Mouse (Mus musculus) limb, embryonic 13.5 days (tissue): ENCODE data around the gene Plppr2. TPM values are rescaled to one million over a fixed set of nuclear protein-coding genes. Genes with fewer than 3 reads are reported as not detected.

Experiments
- ATAC-seq: fragments of 200-750 bp; cut with Nextera tagmentation; 2 replicates; pipeline ENCODE4 v1.8.0; 2017; ENCODE audit warnings: low read depth, moderate number of reproducible peaks, moderate TSS enrichment; ENCODE audit not compliant: low FRiP score
- H3K27ac ChIP-seq: fragments of 300-500 bp; sonication (generic); 2 replicates; pipeline ENCODE4 v1.5.1; 2015; ENCODE audit warnings: inconsistent platforms, mild to moderate bottlenecking, moderate library complexity
- H3K27me3 ChIP-seq: fragments of 300-500 bp; sonication (generic); 2 replicates; pipeline ENCODE4 v1.6.1; 2015; ENCODE audit warnings: mild to moderate bottlenecking, inconsistent platforms
- H3K36me3 ChIP-seq: fragments of 300-500 bp; sonication (generic); 2 replicates; pipeline ENCODE4 v1.6.1; 2015; ENCODE audit warnings: inconsistent platforms, mild to moderate bottlenecking, moderate library complexity
- H3K4me1 ChIP-seq: fragments of 300-500 bp; sonication (generic); 2 replicates; pipeline ENCODE4 v1.6.1; 2015; ENCODE audit warnings: inconsistent platforms
- H3K4me2 ChIP-seq: fragments of 300-500 bp; sonication (generic); replicated peaks from 2 replicates; pipeline ENCODE4 v1.6.1; 2015; ENCODE audit warnings: inconsistent platforms, mild to moderate bottlenecking, moderate library complexity
- H3K4me3 ChIP-seq: fragments of 300-500 bp; sonication (generic); 2 replicates; pipeline ENCODE4 v1.5.1; 2015; ENCODE audit warnings: moderate library complexity, mild to moderate bottlenecking, inconsistent platforms
- H3K9ac ChIP-seq: fragments of 300-500 bp; sonication (generic); 2 replicates; pipeline ENCODE4 v1.6.1; 2015; ENCODE audit warnings: mild to moderate bottlenecking, inconsistent platforms
- H3K9me3 ChIP-seq: fragments of 300-500 bp; sonication (generic); 2 replicates; pipeline ENCODE4 v1.6.1; 2016; ENCODE audit warnings: inconsistent platforms
- WGBS: fragments of 180-500 bp; shearing (Covaris S2); methylation state at CpG from one replicate; pipeline ENCODE4 v1.1.7; 2015; 5-methylcytosine and 5-hydroxymethylcytosine counted together
- polyA plus RNA-seq: library from polyadenylated mRNA; unstranded; fragments of >200 nt; fragmentation: Nextera tagmentation; extraction: Ambion mirVana; gene quantifications from 2 replicates; pipeline ENCODE4 v1.2.1, GENCODE M21; 2015

The Plppr2 gene
- polyA plus RNA-seq, 1 experiment from 2014 or later: 9.1 TPM

DNA sequence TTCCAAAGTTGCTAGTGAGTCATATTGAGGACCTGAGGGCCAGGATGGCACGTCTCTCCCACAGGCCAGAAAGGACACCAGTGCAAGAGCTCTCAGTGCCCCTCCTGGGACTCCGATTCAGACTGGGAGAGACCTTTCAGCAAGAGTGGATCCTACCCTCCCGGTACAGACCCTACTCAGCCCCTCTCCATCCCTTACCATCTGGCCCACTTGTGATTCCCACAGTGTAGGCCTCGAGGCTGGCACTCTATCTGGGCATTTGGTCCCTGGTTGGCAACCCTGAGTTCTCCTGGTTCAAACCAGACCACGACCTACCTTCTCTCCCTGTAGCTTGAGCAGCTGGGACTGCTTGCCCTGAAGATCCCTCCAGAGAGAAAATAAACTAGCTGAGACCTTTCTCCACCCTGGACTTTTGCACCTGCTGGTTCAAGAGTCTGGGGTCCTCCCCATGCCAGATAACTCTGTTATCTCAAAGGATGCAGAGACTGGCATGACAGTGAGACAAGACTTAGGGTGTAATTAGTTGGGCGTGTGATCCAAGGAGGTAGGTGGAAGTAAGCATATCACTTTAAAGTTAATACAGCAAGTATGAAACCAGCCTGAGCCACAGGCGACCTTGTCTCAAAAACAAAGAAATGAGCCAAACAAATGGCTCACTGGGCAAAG, 1.2 kb upstream of the Plppr2 start:
- H3K36me3 ChIP-seq: peaks cover 2% of the 10 kb centered on the region; the same call in 1 of the 2 replicates
- H3K4me1 ChIP-seq: peaks cover 11% of the 10 kb centered on the region
- no peak overlapping the region for H3K27ac ChIP-seq
- ATAC-seq: no peak
- H3K9me3 ChIP-seq: no peaks in the 10 kb centered on the region
- H3K27me3 ChIP-seq: peaks cover 3% of the 10 kb centered on the region; the same call in 1 of the 2 replicates
- H3K4me3 ChIP-seq: no peak overlapping the region; the same call in 1 of the 2 replicates
- 86% methylated on average over 7 of the region's 7 CpGs for WGBS
- H3K9ac ChIP-seq: no peak overlapping the region
- H3K4me2 ChIP-seq: peak overlapping the region; percentile 75; the same call in 1 of the 2 replicates

- Histone ChIP-seq H3K27me3 (peaks cover 3% of the 10 kb centered on the region; the same call in 1 of the 2 replicates), H3K4me2 (peak overlapping the region; percentile 75), H3K27ac (no peak overlapping the region), H3K4me3 (peak overlapping the region; percentile 61), H3K9ac (no peak overlapping the region), H3K36me3 (peaks cover 7% of the 10 kb centered on the region; the same call in 1 of the 2 replicates), H3K9me3 (no peaks in the 10 kb centered on the region), H3K4me1 (peaks cover 11% of the 10 kb centered on the region)
- ATAC-seq: no peak
- WGBS: 84% methylated on average over 4 of the region's 4 CpGs
These were observed 910 bp downstream of the Plppr2 start for GRCm38 (mm10) chr9:21937711-21938175.

GRCm38 (mm10) chr9:21938234-21938855, 1.5 kb downstream of the Plppr2 start:
- H3K9me3 ChIP-seq: no peaks in the 10 kb centered on the region
- peaks cover 11% of the 10 kb centered on the region for H3K4me1 ChIP-seq
- ATAC-seq: no peak
- no peak overlapping the region for H3K27ac ChIP-seq
- H3K27me3 ChIP-seq: peaks cover 6% of the 10 kb centered on the region
- 83% methylated on average over 4 of the region's 4 CpGs for WGBS
- no peak overlapping the region for H3K9ac ChIP-seq
- H3K4me3 ChIP-seq: no peak overlapping the region
- no peak overlapping the region for H3K4me2 ChIP-seq
- H3K36me3 ChIP-seq: peaks cover 7% of the 10 kb centered on the region; the same call in 1 of the 2 replicates

DNA sequence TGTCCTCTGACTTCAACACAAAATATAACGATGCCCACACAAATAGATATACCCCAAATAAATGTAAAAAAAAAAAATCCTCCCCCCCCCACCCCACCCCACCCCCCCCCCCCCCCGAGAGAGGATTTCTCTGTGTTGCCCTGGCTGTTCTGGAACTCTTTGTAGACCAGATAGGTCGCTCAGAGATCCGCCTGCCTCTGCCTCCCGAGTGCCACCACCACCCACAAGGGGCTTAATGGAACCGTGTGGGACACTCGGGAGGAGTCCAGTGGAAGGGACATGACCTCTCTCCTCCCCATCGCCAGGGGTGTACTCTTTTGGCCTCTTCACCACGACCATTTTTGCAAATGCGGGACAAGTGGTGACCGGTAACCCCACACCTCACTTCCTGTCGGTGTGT, 6.2 kb downstream of the Plppr2 start:
- H3K27me3 ChIP-seq: peaks cover 37% of the 10 kb centered on the region
- no peaks in the 10 kb centered on the region for H3K9me3 ChIP-seq
- WGBS: 74% methylated on average over 12 of the region's 12 CpGs
- ATAC-seq: no peak
- H3K4me3 ChIP-seq: no peak overlapping the region
- peaks cover 4% of the 10 kb centered on the region for H3K4me1 ChIP-seq
- no peak overlapping the region for H3K4me2 ChIP-seq
- peaks cover 7% of the 10 kb centered on the region; the same call in 1 of the 2 replicates for H3K36me3 ChIP-seq
- no peak overlapping the region for H3K27ac ChIP-seq
- H3K9ac ChIP-seq: no peak overlapping the region

- H3K27ac ChIP-seq: no peak overlapping the region
- no peak overlapping the region for H3K9ac ChIP-seq
- ATAC-seq: no peak
- H3K9me3 ChIP-seq: no peaks in the 10 kb centered on the region
- H3K4me1 ChIP-seq: peaks cover 4% of the 10 kb centered on the region
- H3K4me2 ChIP-seq: no peak overlapping the region
- H3K4me3 ChIP-seq: no peak overlapping the region
- peaks cover 43% of the 10 kb centered on the region for H3K27me3 ChIP-seq
- 49% methylated on average over 12 of the region's 12 CpGs for WGBS
- H3K36me3 ChIP-seq: peaks cover 7% of the 10 kb centered on the region; the same call in 1 of the 2 replicates
These were observed 6.8 kb downstream of the Plppr2 start for GRCm38 (mm10) chr9:21943638-21944037.

GRCm38 (mm10) chr9:21944267-21944666, 7.4 kb downstream of the Plppr2 start:
- H3K4me2 ChIP-seq: 0 out of 2 replicates have a peak overlapping the region, but pooled peaks have one; percentile 5
- H3K9ac ChIP-seq: no peak overlapping the region
- peaks cover 7% of the 10 kb centered on the region; the same call in 1 of the 2 replicates for H3K36me3 ChIP-seq
- H3K4me1 ChIP-seq: peaks cover 4% of the 10 kb centered on the region
- ATAC-seq: no peak
- no peaks in the 10 kb centered on the region for H3K9me3 ChIP-seq
- no peak overlapping the region for H3K27ac ChIP-seq
- H3K4me3 ChIP-seq: no peak overlapping the region
- peaks cover 46% of the 10 kb centered on the region for H3K27me3 ChIP-seq
- 12% methylated on average over 23 of the region's 23 CpGs for WGBS

DNA sequence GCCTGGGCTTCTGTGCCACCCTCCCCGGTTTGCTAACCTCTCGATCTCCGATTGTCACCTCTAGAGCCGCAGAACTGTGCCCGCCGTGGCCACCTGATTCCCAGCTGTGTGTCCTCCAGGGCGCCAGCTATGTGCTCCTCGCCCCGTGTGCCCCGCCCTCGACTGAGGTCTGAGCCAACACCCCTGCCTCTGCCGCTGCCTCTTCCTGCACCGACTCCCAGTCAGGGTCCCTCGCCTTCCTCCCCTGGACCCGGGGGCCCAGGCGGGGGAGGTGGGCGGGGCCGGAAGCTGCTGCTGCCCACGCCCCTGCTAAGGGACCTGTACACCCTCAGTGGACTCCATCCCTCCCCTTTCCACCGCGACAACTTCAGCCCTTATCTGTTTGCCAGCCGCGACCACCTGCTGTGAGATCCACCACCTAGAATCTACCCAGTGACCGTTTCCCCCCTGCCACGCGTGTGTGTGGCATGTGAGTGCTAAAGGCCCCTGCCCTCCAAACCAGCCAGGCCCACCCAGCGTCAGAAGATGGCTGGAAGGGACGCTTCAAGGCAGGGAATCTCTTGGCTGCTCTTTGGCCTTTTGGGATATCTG, 10.8 kb downstream of the Plppr2 start:
- peaks cover 46% of the 10 kb centered on the region for H3K27me3 ChIP-seq
- H3K4me2 ChIP-seq: peak overlapping the region; percentile 27; the same call in 1 of the 2 replicates
- WGBS: 4% methylated on average over 26 of the region's 28 CpGs

DNA sequence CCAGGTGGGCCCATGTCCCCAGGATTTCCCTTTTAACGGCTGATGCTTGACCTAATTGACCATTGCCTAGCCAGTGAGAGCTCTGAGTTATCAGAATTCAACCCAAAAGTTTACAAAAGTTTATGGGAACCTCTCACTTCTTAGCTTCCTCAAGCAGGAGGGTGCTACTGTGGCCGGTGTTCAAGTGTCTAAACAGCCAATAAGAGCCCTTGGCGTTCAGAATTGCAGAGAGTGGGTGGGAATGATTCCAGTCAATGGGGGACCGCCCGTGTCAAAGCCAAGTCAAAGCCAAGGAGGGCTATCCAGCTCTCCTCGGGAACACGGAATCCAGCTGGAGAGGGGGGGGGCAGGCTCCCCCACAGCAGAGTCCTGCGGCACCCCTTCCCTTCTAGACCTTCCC, 11.3 kb downstream of the Plppr2 start:
- ATAC-seq: no peak
- H3K9me3 ChIP-seq: no peaks in the 10 kb centered on the region
- H3K4me1 ChIP-seq: peaks cover 4% of the 10 kb centered on the region
- H3K4me2 ChIP-seq: no peak overlapping the region
- no peak overlapping the region for H3K9ac ChIP-seq
- WGBS: 55% methylated on average over 8 of the region's 8 CpGs
- no peak overlapping the region for H3K4me3 ChIP-seq
- H3K36me3 ChIP-seq: no peaks in the 10 kb centered on the region
- peaks cover 45% of the 10 kb centered on the region for H3K27me3 ChIP-seq
- H3K27ac ChIP-seq: no peak overlapping the region

More for the DNA sequence above, 10.8 kb downstream of the Plppr2 start:
- H3K27ac ChIP-seq: no peak overlapping the region
- H3K9ac ChIP-seq: no peak overlapping the region
- no peaks in the 10 kb centered on the region for H3K36me3 ChIP-seq
- no peak overlapping the region for H3K4me3 ChIP-seq
- no peaks in the 10 kb centered on the region for H3K9me3 ChIP-seq
- ATAC-seq: no peak
- H3K4me1 ChIP-seq: peaks cover 4% of the 10 kb centered on the region

- WGBS: 66% methylated on average over 6 of the region's 6 CpGs
These were observed 12.0 kb downstream of the Plppr2 start for GRCm38 (mm10) chr9:21948790-21949189.

GRCm38 (mm10) chr9:21950322-21950721, 13.5 kb downstream of the Plppr2 start:
- H3K9ac ChIP-seq: no peak overlapping the region
- no peak overlapping the region for H3K4me3 ChIP-seq
- H3K4me2 ChIP-seq: no peak overlapping the region
- H3K27me3 ChIP-seq: peaks cover 33% of the 10 kb centered on the region
- H3K9me3 ChIP-seq: no peaks in the 10 kb centered on the region
- WGBS: 19% methylated on average over 11 of the region's 11 CpGs
- no peak for ATAC-seq
- peaks cover 4% of the 10 kb centered on the region for H3K4me1 ChIP-seq
- H3K27ac ChIP-seq: no peak overlapping the region
- H3K36me3 ChIP-seq: no peaks in the 10 kb centered on the region

More at GRCm38 (mm10) chr9:21948790-21949189, 12.0 kb downstream of the Plppr2 start:
- peaks cover 4% of the 10 kb centered on the region for H3K4me1 ChIP-seq
- no peak overlapping the region for H3K27ac ChIP-seq
- peaks cover 39% of the 10 kb centered on the region for H3K27me3 ChIP-seq
- no peak for ATAC-seq
- no peaks in the 10 kb centered on the region for H3K9me3 ChIP-seq
- no peaks in the 10 kb centered on the region for H3K36me3 ChIP-seq
- no peak overlapping the region for H3K4me2 ChIP-seq
- H3K4me3 ChIP-seq: no peak overlapping the region
- H3K9ac ChIP-seq: no peak overlapping the region

GRCm38 (mm10) chr9:21951977-21952376, 15.1 kb downstream of the Plppr2 start:
- no peak for ATAC-seq
- H3K9ac ChIP-seq: no peak overlapping the region
- WGBS: 74% methylated on average over 3 of the region's 3 CpGs
- no peak overlapping the region for H3K4me3 ChIP-seq
- H3K4me1 ChIP-seq: peaks cover 11% of the 10 kb centered on the region
- peaks cover 20% of the 10 kb centered on the region for H3K27me3 ChIP-seq
- H3K9me3 ChIP-seq: no peaks in the 10 kb centered on the region
- no peak overlapping the region for H3K27ac ChIP-seq
- no peaks in the 10 kb centered on the region for H3K36me3 ChIP-seq
- no peak overlapping the region for H3K4me2 ChIP-seq

- 9% methylated on average over 3 of the region's 3 CpGs for WGBS
- no peak overlapping the region for H3K4me3 ChIP-seq
- no peak overlapping the region for H3K9ac ChIP-seq
- H3K4me1 ChIP-seq: peaks cover 7% of the 10 kb centered on the region
- peaks cover 5% of the 10 kb centered on the region; the same call in 1 of the 2 replicates for H3K36me3 ChIP-seq
- no peak for ATAC-seq
- H3K27me3 ChIP-seq: peaks cover 4% of the 10 kb centered on the region
- no peak overlapping the region for H3K4me2 ChIP-seq
- H3K9me3 ChIP-seq: no peaks in the 10 kb centered on the region
- no peak overlapping the region for H3K27ac ChIP-seq
These were observed 16.8 kb downstream of the Plppr2 start for GRCm38 (mm10) chr9:21953600-21953999.
